Mouse (Mus musculus): Measurements from ENCODE around the gene Gm11563. TPM values are rescaled to one million over a fixed set of nuclear protein-coding genes. Genes with fewer than 3 reads are reported as not detected.
"Not testable (repeated sequence)": the region's sequence is repeated elsewhere in the genome, so short reads cannot be mapped to it uniquely, and the experiment has no call there.

The Gm11563 gene
- polyA plus RNA-seq, 1 experiment from 2014 or later, result not detected

DNA sequence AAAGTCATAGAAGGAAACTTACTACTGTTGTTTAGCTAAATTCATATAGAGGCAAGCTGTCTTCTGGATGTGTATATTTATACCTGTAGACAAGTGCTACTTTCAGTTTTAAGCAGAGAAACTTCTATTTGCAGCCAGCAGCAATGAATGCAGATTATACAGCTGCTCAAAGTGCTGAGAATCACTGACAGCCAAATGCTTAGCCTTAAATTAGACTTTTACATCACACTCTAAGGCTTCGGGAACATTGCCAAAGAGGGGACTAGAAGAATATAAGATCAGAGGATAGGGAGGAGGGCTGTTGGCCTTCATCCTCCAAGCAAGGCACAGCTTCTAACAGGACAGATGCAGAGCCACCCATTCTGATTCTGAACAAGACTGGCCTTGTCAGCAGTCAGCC lies 21.7 kb downstream of the Gm11563 start:
- Histone ChIP-seq H3K4me1 (peaks cover 6% of the 10 kb centered on the region), H3K36me3 (no peaks in the 10 kb centered on the region), H3K9me3 (replicated peaks) (no peaks in the 10 kb centered on the region), H3K27me3 (ENCODE audit: low read depth, poor library complexity, severe bottlenecking) (no peaks in the 10 kb centered on the region), H3K4me3 (no peak overlapping the region), H3K27ac (no peak overlapping the region)
- no peak for DNase-seq (ENCODE audit: low spot score)
- WGBS, result 81% methylated on average over 1 of the region's 1 CpGs

GRCm38 (mm10) chr11:99634653-99635134 lies 24.1 kb downstream of the Gm11563 start, which contains the start of gene Krtap4-2:
Krtap4-2 (minus strand) TSS chr11:99635084.
- WGBS, result 46% methylated on average over 8 of the region's 8 CpGs
- no peak within 1 kb of the TSS for H3K27ac ChIP-seq

DNA sequence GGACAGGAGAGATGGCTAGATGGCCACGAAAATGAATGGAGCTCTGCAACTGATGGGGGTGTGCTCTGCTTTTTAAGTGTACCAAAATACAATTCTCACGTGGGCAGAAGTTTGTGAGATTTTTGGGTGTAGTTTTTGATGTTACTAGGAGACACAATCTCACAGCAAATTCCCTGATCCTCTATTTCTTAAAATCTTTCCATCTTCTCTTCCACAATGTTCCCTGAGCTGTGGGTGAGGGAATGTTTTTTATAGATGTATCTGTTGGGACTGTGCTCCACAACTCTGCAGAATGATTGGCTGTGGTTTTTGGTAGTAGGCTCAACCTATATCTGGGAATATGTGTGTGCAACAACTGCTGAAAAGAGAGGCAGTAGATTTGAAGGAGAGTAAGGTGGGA lies 25.5 kb downstream of the Gm11563 start:
- DNase-seq (ENCODE audit: low spot score), result no peak
- Histone ChIP-seq H3K9me3 (replicated peaks) (no peaks in the 10 kb centered on the region), H3K27ac (no peak overlapping the region), H3K27me3 (ENCODE audit: low read depth, poor library complexity, severe bottlenecking) (no peaks in the 10 kb centered on the region), H3K4me3 (no peak overlapping the region), H3K36me3 (no peaks in the 10 kb centered on the region), H3K4me1 (peaks cover 2% of the 10 kb centered on the region; the same call in 1 of the 2 replicates)
- WGBS, result 75% methylated on average over 2 of the region's 2 CpGs

More at GRCm38 (mm10) chr11:99634653-99635134, 24.1 kb downstream of the Gm11563 start, which contains the start of gene Krtap4-2:
- H3K27me3 ChIP-seq (ENCODE audit: low read depth, poor library complexity, severe bottlenecking), result no peaks in the 10 kb centered on the region
- no peak within 1 kb of the TSS for H3K4me3 ChIP-seq
- no peaks in the 10 kb centered on the region for H3K36me3 ChIP-seq
- H3K9me3 ChIP-seq (replicated peaks), result no peaks in the 10 kb centered on the region
- peaks cover 2% of the 10 kb centered on the region; the same call in 1 of the 2 replicates for H3K4me1 ChIP-seq
- no peak for DNase-seq (ENCODE audit: low spot score)

DNA sequence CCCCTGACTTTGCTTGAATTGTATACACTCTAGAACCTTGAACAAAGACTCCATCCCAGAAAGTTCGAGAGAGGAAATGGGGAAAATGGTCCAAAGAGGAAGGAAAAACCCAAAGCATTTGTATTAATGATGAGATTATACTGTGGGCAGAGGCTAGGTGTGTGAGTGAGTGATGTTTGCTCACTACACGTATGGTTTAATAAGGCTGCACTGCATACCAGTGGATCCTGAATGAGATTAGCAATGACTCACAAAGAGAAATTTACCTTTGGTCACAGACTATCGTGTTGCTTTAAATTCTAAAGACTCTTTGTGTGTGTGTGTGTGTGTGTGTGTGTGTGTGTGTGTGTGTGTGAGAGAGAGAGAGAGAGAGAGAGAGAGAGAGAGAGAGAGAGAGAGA lies 27.9 kb downstream of the Gm11563 start:
- Histone ChIP-seq H3K9me3 (replicated peaks) (no peaks in the 10 kb centered on the region), H3K27ac (no peak overlapping the region), H3K36me3 (no peaks in the 10 kb centered on the region), H3K4me1 (peaks cover 2% of the 10 kb centered on the region; the same call in 1 of the 2 replicates), H3K4me3 (no peak overlapping the region), H3K27me3 (ENCODE audit: low read depth, poor library complexity, severe bottlenecking) (no peaks in the 10 kb centered on the region)
- 85% methylated on average over 3 of the region's 3 CpGs for WGBS
- no peak for DNase-seq (ENCODE audit: low spot score)

- Histone ChIP-seq H3K36me3 (no peaks in the 10 kb centered on the region), H3K9me3 (replicated peaks) (no peaks in the 10 kb centered on the region), H3K27ac (no peak within 1 kb of the TSS), H3K4me1 (no peaks in the 10 kb centered on the region), H3K27me3 (ENCODE audit: low read depth, poor library complexity, severe bottlenecking) (no peaks in the 10 kb centered on the region), H3K4me3 (no peak within 1 kb of the TSS)
- 84% methylated on average over 4 of the region's 4 CpGs for WGBS
- DNase-seq (ENCODE audit: low spot score), result no peak
Measured at GRCm38 (mm10) chr11:99628138-99628537, 30.6 kb downstream of the Gm11563 start, which contains the start of gene Krtap4-1. Krtap4-1 (minus strand) TSS chr11:99628238.

GRCm38 (mm10) chr11:99620335-99620734 lies 38.4 kb downstream of the Gm11563 start, which contains the start of gene Gm11562:
Gm11562 (minus strand) TSS chr11:99620435.
- Histone ChIP-seq H3K27me3 (ENCODE audit: low read depth, poor library complexity, severe bottlenecking) (no peaks in the 10 kb centered on the region), H3K27ac (no peak within 1 kb of the TSS), H3K9me3 (replicated peaks) (no peaks in the 10 kb centered on the region), H3K4me1 (no peaks in the 10 kb centered on the region), H3K4me3 (no peak within 1 kb of the TSS), H3K36me3 (no peaks in the 10 kb centered on the region)
- no peak for DNase-seq (ENCODE audit: low spot score)
- 93% methylated on average over 2 of the region's 2 CpGs for WGBS

- Histone ChIP-seq H3K4me1 (no peaks in the 10 kb centered on the region), H3K27me3 (ENCODE audit: low read depth, poor library complexity, severe bottlenecking) (no peaks in the 10 kb centered on the region), H3K9me3 (replicated peaks) (no peaks in the 10 kb centered on the region), H3K27ac (no peak within 1 kb of the TSS), H3K4me3 (no peak within 1 kb of the TSS), H3K36me3 (no peaks in the 10 kb centered on the region)
- DNase-seq (ENCODE audit: low spot score), result no peak
- 80% methylated on average over 3 of the region's 3 CpGs for WGBS
Measured at GRCm38 (mm10) chr11:99614796-99615363, 43.9 kb downstream of the Gm11563 start, which contains the start of gene Krtap2-4. Krtap2-4 (minus strand) TSS chr11:99614846.

DNA sequence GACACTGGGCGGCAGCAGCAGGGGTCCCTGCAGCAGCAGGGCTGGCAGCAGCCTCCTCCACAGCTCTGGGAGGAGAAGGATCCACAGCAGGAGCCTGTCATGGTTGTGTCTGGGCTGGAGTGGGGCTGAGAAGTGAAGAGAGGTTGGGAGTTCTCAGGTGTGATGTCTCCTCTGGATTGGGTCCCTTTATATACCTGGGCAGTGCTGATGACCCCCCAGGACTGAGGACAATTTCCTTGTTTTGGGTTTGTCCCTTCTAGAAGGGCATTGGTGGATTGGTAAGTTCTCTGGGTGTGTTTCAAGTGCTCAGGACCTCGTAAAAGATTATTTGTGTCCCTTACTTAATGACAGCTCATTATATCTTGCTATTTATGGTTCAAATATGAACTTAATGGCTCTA lies 48.7 kb downstream of the Gm11563 start, which contains the start of gene Gm11937:
Gene Gm11937 (minus strand): TSS at position 101 of the 400 bp plus-strand sequence.
- H3K27ac ChIP-seq; DNase-seq (ENCODE audit: low spot score); H3K27me3 ChIP-seq (ENCODE audit: low read depth, poor library complexity, severe bottlenecking); H3K4me1 ChIP-seq; H3K4me3 ChIP-seq; H3K9me3 ChIP-seq (replicated peaks); H3K36me3 ChIP-seq: not testable (repeated sequence)
- WGBS, result 72% methylated on average over 1 of the region's 2 CpGs

DNA sequence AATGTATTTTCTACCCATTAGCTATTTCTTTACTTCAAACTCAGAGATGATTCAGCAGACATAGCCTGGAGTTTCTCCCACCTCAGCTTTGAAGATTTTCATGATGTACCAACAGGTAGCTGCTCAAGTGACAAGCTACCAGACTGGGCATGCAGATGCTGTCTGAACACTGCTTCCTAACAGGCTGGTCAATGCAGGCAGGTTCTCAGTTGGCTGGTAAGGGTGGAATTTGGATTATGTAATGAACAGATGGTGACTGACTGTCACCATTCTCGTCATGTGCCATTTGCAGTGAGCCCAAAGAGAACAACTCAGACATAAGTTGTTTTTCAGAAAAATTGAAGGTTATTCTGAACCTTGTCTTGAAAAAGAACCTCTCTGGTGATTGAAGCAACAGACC lies 49.6 kb downstream of the Gm11563 start:
- no peak for DNase-seq (ENCODE audit: low spot score)
- Histone ChIP-seq H3K27me3 (ENCODE audit: low read depth, poor library complexity, severe bottlenecking) (no peaks in the 10 kb centered on the region), H3K4me1 (no peaks in the 10 kb centered on the region), H3K4me3 (no peak overlapping the region), H3K27ac (no peak overlapping the region), H3K36me3 (no peaks in the 10 kb centered on the region), H3K9me3 (replicated peaks) (no peaks in the 10 kb centered on the region)
- WGBS, result 73% methylated on average over 1 of the region's 1 CpGs

Other genes starting within 250 kb of the Gm11563 start
- gene Krt12, start 236.7 kb downstream of the Gm11563 start, polyA plus RNA-seq (2016; fragmentation: Nextera tagmentation; extraction: Ambion mirVana), result not detected in 2 replicates
- gene Krt20, start 220.8 kb downstream of the Gm11563 start, polyA plus RNA-seq (2016; fragmentation: Nextera tagmentation; extraction: Ambion mirVana), result 0.26 and 0.59 TPM in 2 replicates
- 0.81 and 1.4 TPM in 2 replicates for gene Krt23, start 165.8 kb downstream of the Gm11563 start, polyA plus RNA-seq (2016; fragmentation: Nextera tagmentation; extraction: Ambion mirVana)
- 0.16 and 0.20 TPM in 2 replicates for gene Krt39, start 137.6 kb downstream of the Gm11563 start, polyA plus RNA-seq (2016; fragmentation: Nextera tagmentation; extraction: Ambion mirVana)
- gene Krt40, start 115.8 kb downstream of the Gm11563 start, polyA plus RNA-seq (2016; fragmentation: Nextera tagmentation; extraction: Ambion mirVana), result not detected in 2 replicates
- gene Krtap3-3, start 108.1 kb downstream of the Gm11563 start, polyA plus RNA-seq (2016; fragmentation: Nextera tagmentation; extraction: Ambion mirVana), result not detected in 2 replicates
- gene Krtap3-2, start 102.1 kb downstream of the Gm11563 start, polyA plus RNA-seq (2016; fragmentation: Nextera tagmentation; extraction: Ambion mirVana), result not detected in 2 replicates
- gene Gm11939, start 99.5 kb downstream of the Gm11563 start, polyA plus RNA-seq (2016; fragmentation: Nextera tagmentation; extraction: Ambion mirVana), result not detected in 2 replicates
- not detected in 2 replicates for gene Krtap3-1, start 92.3 kb downstream of the Gm11563 start, polyA plus RNA-seq (2016; fragmentation: Nextera tagmentation; extraction: Ambion mirVana)
- gene Krtap1-5, start 77.9 kb downstream of the Gm11563 start, polyA plus RNA-seq (2016; fragmentation: Nextera tagmentation; extraction: Ambion mirVana), result not detected in 2 replicates
- not detected in 2 replicates for gene Krtap1-4, start 75.3 kb downstream of the Gm11563 start, polyA plus RNA-seq (2016; fragmentation: Nextera tagmentation; extraction: Ambion mirVana)
- gene Krtap1-3, start 67.6 kb downstream of the Gm11563 start, polyA plus RNA-seq (2016; fragmentation: Nextera tagmentation; extraction: Ambion mirVana), result not detected in 2 replicates
- not detected in 2 replicates for gene Krtap9-3, start 60.9 kb downstream of the Gm11563 start, polyA plus RNA-seq (2016; fragmentation: Nextera tagmentation; extraction: Ambion mirVana)
- not detected in 2 replicates for gene Gm11938, start 55.7 kb downstream of the Gm11563 start, polyA plus RNA-seq (2016; fragmentation: Nextera tagmentation; extraction: Ambion mirVana)
- not detected in 2 replicates for gene Gm11937, start 48.8 kb downstream of the Gm11563 start, polyA plus RNA-seq (2016; fragmentation: Nextera tagmentation; extraction: Ambion mirVana)
- not detected in 2 replicates for gene Krtap2-4, start 44.1 kb downstream of the Gm11563 start, polyA plus RNA-seq (2016; fragmentation: Nextera tagmentation; extraction: Ambion mirVana)
- not detected in 2 replicates for gene Gm11562, start 38.5 kb downstream of the Gm11563 start, polyA plus RNA-seq (2016; fragmentation: Nextera tagmentation; extraction: Ambion mirVana)
- not detected in 2 replicates for gene Krtap4-1, start 30.7 kb downstream of the Gm11563 start, polyA plus RNA-seq (2016; fragmentation: Nextera tagmentation; extraction: Ambion mirVana)
- gene Krtap4-2, start 23.9 kb downstream of the Gm11563 start, polyA plus RNA-seq (2016; fragmentation: Nextera tagmentation; extraction: Ambion mirVana), result not detected in 2 replicates
- not detected in 2 replicates for gene Krtap4-7, start 14.9 kb downstream of the Gm11563 start, polyA plus RNA-seq (2016; fragmentation: Nextera tagmentation; extraction: Ambion mirVana)
- not detected in 2 replicates for gene Gm11555, start 8.7 kb downstream of the Gm11563 start, polyA plus RNA-seq (2016; fragmentation: Nextera tagmentation; extraction: Ambion mirVana)
- gene Krtap4-6, start 7.0 kb upstream of the Gm11563 start, polyA plus RNA-seq (2016; fragmentation: Nextera tagmentation; extraction: Ambion mirVana), result not detected in 2 replicates
- not detected in 2 replicates for gene Gm14190, start 31.8 kb upstream of the Gm11563 start, polyA plus RNA-seq (2016; fragmentation: Nextera tagmentation; extraction: Ambion mirVana)
- not detected in 2 replicates for gene Gm14180, start 75.3 kb upstream of the Gm11563 start, polyA plus RNA-seq (2016; fragmentation: Nextera tagmentation; extraction: Ambion mirVana)
- not detected in 2 replicates for gene Gm11595, start 114.0 kb upstream of the Gm11563 start, polyA plus RNA-seq (2016; fragmentation: Nextera tagmentation; extraction: Ambion mirVana)
- gene Krtap4-8, start 121.7 kb upstream of the Gm11563 start, polyA plus RNA-seq (2016; fragmentation: Nextera tagmentation; extraction: Ambion mirVana), result not detected in 2 replicates
- not detected in 2 replicates for gene Krtap4-9, start 126.2 kb upstream of the Gm11563 start, polyA plus RNA-seq (2016; fragmentation: Nextera tagmentation; extraction: Ambion mirVana)
- gene Gm11596, start 134.5 kb upstream of the Gm11563 start, polyA plus RNA-seq (2016; fragmentation: Nextera tagmentation; extraction: Ambion mirVana), result not detected in 2 replicates
- gene Gm11569, start 140.0 kb upstream of the Gm11563 start, polyA plus RNA-seq (2016; fragmentation: Nextera tagmentation; extraction: Ambion mirVana), result not detected in 2 replicates
- gene Gm11554, start 145.5 kb upstream of the Gm11563 start, polyA plus RNA-seq (2016; fragmentation: Nextera tagmentation; extraction: Ambion mirVana), result not detected in 2 replicates
- not detected in 2 replicates for gene Krtap4-13, start 150.9 kb upstream of the Gm11563 start, polyA plus RNA-seq (2016; fragmentation: Nextera tagmentation; extraction: Ambion mirVana)
- not detected in 2 replicates for gene Gm11564, start 156.7 kb upstream of the Gm11563 start, polyA plus RNA-seq (2016; fragmentation: Nextera tagmentation; extraction: Ambion mirVana)
- not detected in 2 replicates for gene 2300003K06Rik, start 179.1 kb upstream of the Gm11563 start, polyA plus RNA-seq (2016; fragmentation: Nextera tagmentation; extraction: Ambion mirVana)
- not detected in 2 replicates for gene Krtap4-16, start 192.6 kb upstream of the Gm11563 start, polyA plus RNA-seq (2016; fragmentation: Nextera tagmentation; extraction: Ambion mirVana)
- gene Gm11568, start 199.0 kb upstream of the Gm11563 start, polyA plus RNA-seq (2016; fragmentation: Nextera tagmentation; extraction: Ambion mirVana), result not detected in 2 replicates
- not detected in 2 replicates for gene Gm11559, start 205.5 kb upstream of the Gm11563 start, polyA plus RNA-seq (2016; fragmentation: Nextera tagmentation; extraction: Ambion mirVana)
- gene Krtap9-1, start 214.4 kb upstream of the Gm11563 start, polyA plus RNA-seq (2016; fragmentation: Nextera tagmentation; extraction: Ambion mirVana), result not detected in 2 replicates
- not detected in 2 replicates for gene Gm11567, start 220.2 kb upstream of the Gm11563 start, polyA plus RNA-seq (2016; fragmentation: Nextera tagmentation; extraction: Ambion mirVana)
- not detected in 2 replicates for gene Krtap31-1, start 249.0 kb upstream of the Gm11563 start, polyA plus RNA-seq (2016; fragmentation: Nextera tagmentation; extraction: Ambion mirVana)